Mouse (Mus musculus): Measurements from ENCODE around the gene Cmtm3. TPM values are rescaled to one million over a fixed set of nuclear protein-coding genes. Genes with fewer than 3 reads are reported as not detected.

Gene Cmtm3
- polyA plus RNA-seq, 1 experiment from 2014 or later = 24.9 TPM

DNA sequence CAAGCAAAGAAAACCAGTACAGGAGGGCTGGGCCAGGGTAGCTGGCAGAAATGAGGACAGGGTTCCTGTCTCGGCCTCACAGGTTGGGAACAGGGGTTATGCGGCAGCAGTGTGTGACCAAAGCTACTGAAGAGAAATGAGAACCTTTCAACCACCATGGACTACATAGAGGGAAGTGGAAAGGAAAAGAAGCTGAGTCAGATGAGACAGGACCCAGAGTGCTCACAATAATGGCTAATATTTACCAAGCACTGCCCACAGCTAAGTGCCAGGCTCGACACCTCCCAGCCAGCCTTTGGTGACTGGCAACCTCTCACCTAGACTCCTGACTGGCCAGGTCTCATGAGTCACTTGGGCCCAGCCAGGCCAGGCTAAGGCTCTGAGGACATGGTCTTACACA lies 44.8 kb downstream of the Cmtm3 start:
- H3K9me3 ChIP-seq (ENCODE audit: low read length) = no peaks in the 10 kb centered on the region
- no peak for TF ChIP-seq CTCF (IDR thresholded peaks at IDR 0.05; ENCODE audit: low read depth)
- no peak for TF ChIP-seq EP300 (IDR thresholded peaks at IDR 0.05; ENCODE audit: low read depth)
- peaks cover 7% of the 10 kb centered on the region; the same call in 1 of the 2 replicates for H3K4me1 ChIP-seq (ENCODE audit: insufficient read depth)
- peak; percentile 44 for DNase-seq
- H3K27me3 ChIP-seq (ENCODE audit: insufficient read depth, low read length) = no peaks in the 10 kb centered on the region
- peak; percentile 87 for ATAC-seq
- 38% methylated on average over 3 of the region's 3 CpGs for WGBS (ENCODE audit: insufficient replicate concordance)
- no peak overlapping the region for H3K4me2 ChIP-seq (ENCODE audit: low read depth, low read length)
- H3K9ac ChIP-seq (replicated peaks) = no peak overlapping the region
- H3K4me3 ChIP-seq (ENCODE audit: low read depth, low read length) = no peak overlapping the region
- H3K36me3 ChIP-seq (replicated peaks; ENCODE audit: insufficient read depth, low read length) = no peaks in the 10 kb centered on the region
- H3K27ac ChIP-seq (ENCODE audit: low read depth) = peak overlapping the region; percentile 62; the same call in 1 of the 2 replicates

DNA sequence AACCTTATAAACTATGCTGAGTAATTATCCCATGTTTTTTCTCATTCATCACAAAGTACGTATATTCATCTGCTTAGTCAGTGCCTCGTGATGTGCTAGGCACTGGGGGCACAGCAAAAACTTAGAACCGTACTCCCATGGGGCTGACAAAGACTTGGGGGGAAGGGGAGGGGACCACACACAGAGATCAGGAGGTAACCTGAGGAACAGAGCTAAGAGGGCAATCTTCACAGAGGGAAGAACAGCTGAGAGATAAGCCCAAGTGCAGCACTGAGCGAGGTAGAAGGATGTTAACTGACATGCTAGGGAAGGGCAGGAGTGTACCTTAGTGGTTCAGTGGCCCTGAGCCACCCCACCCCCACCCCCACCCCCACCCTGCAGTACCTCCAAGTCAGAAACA lies 47.5 kb downstream of the Cmtm3 start:
- 52% methylated on average over 4 of the region's 4 CpGs for WGBS (ENCODE audit: insufficient replicate concordance)
- TF ChIP-seq CTCF (IDR thresholded peaks at IDR 0.05; ENCODE audit: low read depth) (no peak), EP300 (IDR thresholded peaks at IDR 0.05; ENCODE audit: low read depth) (no peak)

DNA sequence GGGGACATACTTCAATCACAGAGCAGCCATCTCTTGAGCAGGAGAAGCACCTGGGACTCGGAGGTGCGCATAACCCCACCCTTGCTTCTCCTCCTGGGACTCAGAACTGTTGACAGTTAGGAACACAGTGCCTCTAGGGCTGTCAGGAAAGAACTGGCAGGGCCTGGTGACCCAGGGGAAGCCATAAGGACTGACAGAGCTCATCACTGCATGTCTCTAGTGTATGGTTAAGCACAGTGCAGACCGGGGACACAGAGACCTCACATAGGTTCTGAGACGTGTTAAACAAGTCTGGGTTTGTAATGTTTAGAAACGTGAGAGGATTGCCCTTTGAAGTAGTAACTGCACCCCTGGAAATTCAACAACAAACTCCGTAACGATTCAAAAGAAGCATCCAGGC lies 48.3 kb downstream of the Cmtm3 start:
- Histone ChIP-seq H3K4me3 (ENCODE audit: low read depth, low read length) (no peak overlapping the region), H3K27ac (ENCODE audit: low read depth) (no peak overlapping the region), H3K9me3 (ENCODE audit: low read length) (no peaks in the 10 kb centered on the region), H3K27me3 (ENCODE audit: insufficient read depth, low read length) (no peaks in the 10 kb centered on the region), H3K4me1 (ENCODE audit: insufficient read depth) (peaks cover 7% of the 10 kb centered on the region; the same call in 1 of the 2 replicates), H3K36me3 (replicated peaks; ENCODE audit: insufficient read depth, low read length) (no peaks in the 10 kb centered on the region), H3K9ac (replicated peaks) (no peak overlapping the region), H3K4me2 (ENCODE audit: low read depth, low read length) (no peak overlapping the region)
- TF ChIP-seq CTCF (IDR thresholded peaks at IDR 0.05; ENCODE audit: low read depth) = no peak
- DNase-seq (no peak), ATAC-seq (no peak)
- 63% methylated on average over 7 of the region's 7 CpGs for WGBS (ENCODE audit: insufficient replicate concordance)

More for the DNA sequence above, 47.5 kb downstream of the Cmtm3 start:
- peaks cover 7% of the 10 kb centered on the region; the same call in 1 of the 2 replicates for H3K4me1 ChIP-seq (ENCODE audit: insufficient read depth)
- ATAC-seq (no peak), DNase-seq (no peak)
- no peaks in the 10 kb centered on the region for H3K9me3 ChIP-seq (ENCODE audit: low read length)
- no peak overlapping the region for H3K9ac ChIP-seq (replicated peaks)
- no peak overlapping the region for H3K4me3 ChIP-seq (ENCODE audit: low read depth, low read length)
- H3K36me3 ChIP-seq (replicated peaks; ENCODE audit: insufficient read depth, low read length) = no peaks in the 10 kb centered on the region
- H3K4me2 ChIP-seq (ENCODE audit: low read depth, low read length) = no peak overlapping the region
- H3K27ac ChIP-seq (ENCODE audit: low read depth) = no peak overlapping the region
- H3K27me3 ChIP-seq (ENCODE audit: insufficient read depth, low read length) = no peaks in the 10 kb centered on the region

DNA sequence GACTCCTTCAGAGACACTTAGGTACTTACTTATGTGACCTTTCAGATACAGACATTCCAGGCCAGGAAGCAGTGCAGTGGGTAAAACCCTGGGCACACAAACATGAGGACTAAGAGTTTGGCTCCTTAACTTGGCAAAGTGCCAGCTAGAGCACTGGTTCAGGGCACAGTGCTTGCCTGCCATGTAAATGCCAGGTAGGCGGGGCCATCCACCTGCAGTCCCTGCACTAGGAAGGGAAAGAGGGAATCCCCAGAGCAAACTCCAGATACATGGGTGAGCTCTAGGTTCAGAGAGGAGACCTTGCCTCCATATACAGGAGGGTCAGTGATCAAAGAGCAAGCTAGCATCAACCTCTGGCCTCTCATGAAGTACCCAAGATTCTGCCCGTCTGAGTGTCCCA lies 48.8 kb downstream of the Cmtm3 start:
- peaks cover 5% of the 10 kb centered on the region; the same call in 1 of the 2 replicates for H3K4me1 ChIP-seq (ENCODE audit: insufficient read depth)

DNA sequence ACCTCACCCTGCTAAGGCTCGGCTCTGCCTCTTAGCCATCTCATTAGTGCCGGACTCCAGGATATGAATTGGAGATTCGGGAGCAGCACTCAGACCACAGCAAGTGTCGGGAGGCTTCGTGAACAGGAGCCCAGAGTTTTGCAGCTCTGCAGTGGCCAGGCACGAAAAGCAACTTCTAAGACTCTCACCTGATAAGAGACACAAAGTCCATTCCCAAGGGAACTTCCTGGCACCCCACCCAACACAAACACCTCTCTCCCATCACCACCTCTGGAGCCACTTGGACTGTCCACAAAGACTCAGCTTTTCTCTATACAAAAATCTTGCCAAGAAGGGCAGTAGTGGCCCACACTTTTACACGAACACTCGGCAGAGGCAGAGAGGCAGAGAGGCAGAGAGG lies 51.0 kb downstream of the Cmtm3 start:
- TF ChIP-seq CTCF (IDR thresholded peaks at IDR 0.05; ENCODE audit: low read depth) = no peak
- no peak for TF ChIP-seq EP300 (IDR thresholded peaks at IDR 0.05; ENCODE audit: low read depth)
- Histone ChIP-seq H3K9me3 (ENCODE audit: low read length) (no peaks in the 10 kb centered on the region), H3K27ac (ENCODE audit: low read depth) (no peak overlapping the region), H3K4me2 (ENCODE audit: low read depth, low read length) (no peak overlapping the region), H3K4me1 (ENCODE audit: insufficient read depth) (peaks cover 7% of the 10 kb centered on the region), H3K4me3 (ENCODE audit: low read depth, low read length) (no peak overlapping the region), H3K36me3 (replicated peaks; ENCODE audit: insufficient read depth, low read length) (no peaks in the 10 kb centered on the region), H3K9ac (replicated peaks) (no peak overlapping the region), H3K27me3 (ENCODE audit: insufficient read depth, low read length) (peaks cover 5% of the 10 kb centered on the region)
- ATAC-seq (no peak), DNase-seq (no peak)
- WGBS (ENCODE audit: insufficient replicate concordance) = 70% methylated on average over 8 of the region's 8 CpGs

More for the DNA sequence above, 48.8 kb downstream of the Cmtm3 start:
- H3K4me3 ChIP-seq (ENCODE audit: low read depth, low read length) = no peak overlapping the region
- ATAC-seq (peak; percentile 40), DNase-seq (peak; percentile 35)
- H3K36me3 ChIP-seq (replicated peaks; ENCODE audit: insufficient read depth, low read length) = no peaks in the 10 kb centered on the region
- H3K9me3 ChIP-seq (ENCODE audit: low read length) = no peaks in the 10 kb centered on the region
- TF ChIP-seq EP300 (IDR thresholded peaks at IDR 0.05; ENCODE audit: low read depth) = no peak
- no peak for TF ChIP-seq CTCF (IDR thresholded peaks at IDR 0.05; ENCODE audit: low read depth)
- no peak overlapping the region for H3K27ac ChIP-seq (ENCODE audit: low read depth)
- no peak overlapping the region for H3K9ac ChIP-seq (replicated peaks)
- WGBS (ENCODE audit: insufficient replicate concordance) = 78% methylated on average over 2 of the region's 2 CpGs
- no peak overlapping the region for H3K4me2 ChIP-seq (ENCODE audit: low read depth, low read length)
- H3K27me3 ChIP-seq (ENCODE audit: insufficient read depth, low read length) = no peaks in the 10 kb centered on the region

DNA sequence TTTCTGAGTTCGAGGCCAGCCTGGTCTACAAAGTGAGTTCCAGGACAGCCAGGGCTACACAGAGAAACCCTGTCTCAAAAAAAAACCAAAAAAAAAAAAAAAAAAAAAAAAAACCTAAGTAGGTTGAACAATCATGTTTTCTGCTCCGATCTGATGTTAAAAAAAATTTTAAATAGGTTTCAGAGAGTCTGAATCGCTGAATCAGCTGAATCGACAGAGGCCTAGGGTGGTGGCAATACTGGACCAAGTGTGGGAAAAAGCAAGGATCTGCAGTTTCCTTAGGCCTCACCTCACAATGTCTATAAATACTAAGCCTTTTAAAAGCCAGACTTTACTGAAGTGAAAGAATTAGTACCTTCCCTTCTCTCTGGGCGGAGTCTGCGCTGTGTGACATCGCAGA lies 53.9 kb downstream of the Cmtm3 start:
- WGBS (ENCODE audit: insufficient replicate concordance) = 83% methylated on average over 6 of the region's 7 CpGs
- DNase-seq = no peak
- peaks cover 11% of the 10 kb centered on the region for H3K4me1 ChIP-seq (ENCODE audit: insufficient read depth)
- no peaks in the 10 kb centered on the region for H3K9me3 ChIP-seq (ENCODE audit: low read length)
- no peak overlapping the region for H3K4me2 ChIP-seq (ENCODE audit: low read depth, low read length)
- no peak for TF ChIP-seq EP300 (IDR thresholded peaks at IDR 0.05; ENCODE audit: low read depth)
- no peak for TF ChIP-seq CTCF (IDR thresholded peaks at IDR 0.05; ENCODE audit: low read depth)
- no peak overlapping the region for H3K4me3 ChIP-seq (ENCODE audit: low read depth, low read length)
- H3K36me3 ChIP-seq (replicated peaks; ENCODE audit: insufficient read depth, low read length) = no peaks in the 10 kb centered on the region
- peaks cover 6% of the 10 kb centered on the region for H3K27me3 ChIP-seq (ENCODE audit: insufficient read depth, low read length)
- ATAC-seq = no peak
- H3K9ac ChIP-seq (replicated peaks) = no peak overlapping the region
- no peak overlapping the region for H3K27ac ChIP-seq (ENCODE audit: low read depth)

DNA sequence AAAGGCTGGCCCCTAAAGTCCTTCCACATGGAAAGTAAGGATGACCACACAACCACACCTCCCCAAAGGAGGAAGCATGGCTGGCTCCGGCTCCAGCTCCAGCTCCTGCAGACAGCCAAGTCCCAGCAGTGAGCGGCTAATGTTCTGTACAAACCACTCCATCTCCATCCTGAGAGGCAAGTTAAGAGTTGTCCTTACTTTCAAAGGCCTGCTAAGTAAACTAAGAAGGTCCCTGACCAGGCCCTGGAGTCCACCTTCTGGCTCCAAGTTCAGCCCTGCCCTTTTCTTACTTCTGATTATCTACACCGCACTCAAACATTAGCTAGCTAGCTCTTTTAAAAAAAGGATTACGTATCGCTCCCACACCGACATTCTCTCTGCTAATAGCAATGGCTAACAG lies 54.6 kb downstream of the Cmtm3 start:
- Histone ChIP-seq H3K4me2 (ENCODE audit: low read depth, low read length) (no peak overlapping the region), H3K9me3 (ENCODE audit: low read length) (no peaks in the 10 kb centered on the region), H3K27ac (ENCODE audit: low read depth) (no peak overlapping the region), H3K36me3 (replicated peaks; ENCODE audit: insufficient read depth, low read length) (no peaks in the 10 kb centered on the region), H3K4me1 (ENCODE audit: insufficient read depth) (peaks cover 11% of the 10 kb centered on the region), H3K4me3 (ENCODE audit: low read depth, low read length) (no peak overlapping the region), H3K27me3 (ENCODE audit: insufficient read depth, low read length) (peaks cover 6% of the 10 kb centered on the region), H3K9ac (replicated peaks) (no peak overlapping the region)
- WGBS (ENCODE audit: insufficient replicate concordance) = 84% methylated on average over 6 of the region's 6 CpGs
- ATAC-seq (no peak), DNase-seq (no peak)
- TF ChIP-seq CTCF (IDR thresholded peaks at IDR 0.05; ENCODE audit: low read depth) (no peak), EP300 (IDR thresholded peaks at IDR 0.05; ENCODE audit: low read depth) (no peak)

Data from liver, postnatal 0 days (tissue).